Mouse (Mus musculus) CH12.LX (cell line): ENCODE results near the gene Notum. TPM values are rescaled to one million over a fixed set of nuclear protein-coding genes. Genes with fewer than 3 reads are reported as not detected.

Source experiments
- DNase-seq: peaks from one replicate; pipeline ENCODE4 v3.0.0-alpha.2; 2013; ENCODE audit errors: extremely low read depth
- H3K27ac ChIP-seq: 2 replicates; pipeline ENCODE4 v1.5.1; 2012; ENCODE audit warnings: low read depth, mild to moderate bottlenecking, control low read depth, moderate library complexity; ENCODE audit not compliant: insufficient read depth
- H3K27me3 ChIP-seq: replicated peaks from 2 replicates; pipeline ENCODE3; 2012; ENCODE audit warnings: inconsistent platforms
- H3K36me3 ChIP-seq, 2 experiments: replicated peaks in 1 of 2; 2 replicates each; pipeline versions ENCODE3 to v1.6.1; 2012; ENCODE audit warnings: inconsistent platforms in 1 of 2, low read length in 1 of 2, mild to moderate bottlenecking in 1 of 2, mixed read lengths in 1 of 2, moderate library complexity in 1 of 2; ENCODE audit not compliant: control insufficient read depth in 1 of 2, insufficient read depth in 1 of 2
- H3K4me1 ChIP-seq, 2 experiments: 2 replicates each; pipeline ENCODE4 v1.6.1; 2012; ENCODE audit warnings: inconsistent platforms in 1 of 2, moderate library complexity in 1 of 2; ENCODE audit not compliant: insufficient read depth in 2 of 2, control insufficient read depth in 1 of 2
- H3K4me2 ChIP-seq: 2 replicates; pipeline ENCODE4 v1.6.1; 2012; ENCODE audit warnings: low read depth, mild to moderate bottlenecking, control low read depth; ENCODE audit not compliant: poor library complexity, insufficient read depth, severe bottlenecking
- H3K4me3 ChIP-seq, 3 experiments: fragments of 150-350 bp in 1 of 3; sonication (generic) in 1 of 3; replicated peaks in 1 of 3; 2 replicates each; pipeline versions ENCODE3 to v1.5.1; 2011 to 2012; ENCODE audit warnings: low read depth in 2 of 3, low read length in 2 of 3, mild to moderate bottlenecking in 2 of 3, moderate library complexity in 2 of 3, control low read depth in 1 of 3, improper control_type of control experiment in 1 of 3, inconsistent platforms in 1 of 3, mixed read lengths in 1 of 3; ENCODE audit not compliant: poor library complexity in 1 of 3
- H3K79me2 ChIP-seq: replicated peaks from 2 replicates; pipeline ENCODE4 v1.6.1; 2012; ENCODE audit warnings: mild to moderate bottlenecking, moderate library complexity; ENCODE audit not compliant: control insufficient read depth, poor library complexity, insufficient read depth, severe bottlenecking; ENCODE audit errors: extremely low read depth
- H3K9ac ChIP-seq: 2 replicates; pipeline ENCODE4 v1.6.1; 2012; ENCODE audit warnings: low read depth, mild to moderate bottlenecking, control low read depth, moderate library complexity; ENCODE audit not compliant: insufficient read depth
- H3K9me3 ChIP-seq: replicated peaks from 2 replicates; pipeline ENCODE3; 2012; ENCODE audit warnings: low read length, inconsistent platforms, mixed read lengths
- BHLHE40 ChIP-seq: IDR thresholded peaks from 2 replicates; pipeline ENCODE4 v1.6.1; 2011; ENCODE audit warnings: mild to moderate bottlenecking, low read depth, low read length, improper control_type of control experiment
- CHD1 ChIP-seq: IDR thresholded peaks from 2 replicates; pipeline ENCODE4 v1.6.1; 2012; ENCODE audit warnings: low read depth, low read length, improper control_type of control experiment, inconsistent platforms
- CHD2 ChIP-seq: IDR thresholded peaks from 2 replicates; pipeline ENCODE4 v1.6.1; 2011; ENCODE audit warnings: low read length, improper control_type of control experiment
- CTCF ChIP-seq, 2 experiments: IDR thresholded peaks in 1 of 2; conservative IDR thresholded peaks in 1 of 2; 2 replicates each; pipeline ENCODE4 v1.5.1; 2011 to 2012; ENCODE audit warnings: low read depth in 2 of 2, low read length in 2 of 2, improper control_type of control experiment in 1 of 2, inconsistent platforms in 1 of 2, mild to moderate bottlenecking in 1 of 2, moderate library complexity in 1 of 2
- E2F4 ChIP-seq: IDR thresholded peaks from 2 replicates; pipeline ENCODE4 v1.6.1; 2011; ENCODE audit warnings: low read depth, low read length, improper control_type of control experiment; ENCODE audit not compliant: insufficient replicate concordance
- EP300 ChIP-seq: IDR thresholded peaks from 2 replicates; pipeline ENCODE4 v1.6.1; 2011; ENCODE audit warnings: low read length, improper control_type of control experiment
- ETS1 ChIP-seq: conservative IDR thresholded peaks from 2 replicates; pipeline ENCODE4 v1.6.1; 2012; ENCODE audit warnings: low read depth, mild to moderate bottlenecking, inconsistent platforms, low read length, improper control_type of control experiment, moderate library complexity
- HCFC1 ChIP-seq: IDR thresholded peaks from 2 replicates; pipeline ENCODE4 v1.6.1; 2012; ENCODE audit warnings: low read depth, mild to moderate bottlenecking, inconsistent platforms, low read length, improper control_type of control experiment
- JUN ChIP-seq: IDR thresholded peaks from 2 replicates; pipeline ENCODE4 v1.6.1; 2011; ENCODE audit warnings: low read depth, mild to moderate bottlenecking, low read length, improper control_type of control experiment, moderate library complexity; ENCODE audit not compliant: insufficient read depth
- JUND ChIP-seq: conservative IDR thresholded peaks from 2 replicates; pipeline ENCODE4 v1.6.1; 2011; ENCODE audit warnings: low read depth, low read length, improper control_type of control experiment
- KAT2A ChIP-seq: IDR thresholded peaks from 2 replicates; pipeline ENCODE4 v1.6.1; 2012; ENCODE audit warnings: low read length, improper control_type of control experiment, inconsistent platforms; ENCODE audit not compliant: insufficient replicate concordance
- MAFK ChIP-seq: IDR thresholded peaks from 2 replicates; pipeline ENCODE4 v1.6.1; 2011; ENCODE audit warnings: low read length, improper control_type of control experiment; ENCODE audit not compliant: insufficient replicate concordance
- MAX ChIP-seq: IDR thresholded peaks from 2 replicates; pipeline ENCODE4 v1.6.1; 2011; ENCODE audit warnings: low read length, improper control_type of control experiment
- MAZ ChIP-seq: IDR thresholded peaks from 2 replicates; pipeline ENCODE4 v1.6.1; 2012; ENCODE audit warnings: low read depth, mild to moderate bottlenecking, inconsistent platforms, low read length, improper control_type of control experiment, moderate library complexity
- MEF2A ChIP-seq: IDR thresholded peaks from 2 replicates; pipeline ENCODE4 v1.6.1; 2014; ENCODE audit warnings: low read depth, mild to moderate bottlenecking, inconsistent platforms, low read length, improper control_type of control experiment, borderline replicate concordance
- MYC ChIP-seq: IDR thresholded peaks from 2 replicates; pipeline ENCODE4 v1.6.1; 2011; ENCODE audit warnings: low read depth, mild to moderate bottlenecking, improper control_type of control experiment, low read length
- NELFE ChIP-seq: IDR thresholded peaks from 2 replicates; pipeline ENCODE4 v1.6.1; 2011; ENCODE audit warnings: low read depth, low read length, improper control_type of control experiment
- NRF1 ChIP-seq: IDR thresholded peaks from 2 replicates; pipeline ENCODE4 v1.6.1; 2014; ENCODE audit warnings: low read depth, mild to moderate bottlenecking, inconsistent platforms, low read length, improper control_type of control experiment, moderate library complexity
- PAX5 ChIP-seq: IDR thresholded peaks from 2 replicates; pipeline ENCODE4 v1.6.1; 2012; ENCODE audit warnings: low read length, inconsistent platforms, mixed read lengths
- POLR2A ChIP-seq: IDR thresholded peaks from 2 replicates; pipeline ENCODE4 v1.6.1; 2011; ENCODE audit warnings: low read depth, mild to moderate bottlenecking, improper control_type of control experiment, low read length
- POLR2AphosphoS2 ChIP-seq: IDR thresholded peaks from 2 replicates; pipeline ENCODE4 v1.6.1; 2011; ENCODE audit warnings: low read depth, low read length, improper control_type of control experiment
- RCOR1 ChIP-seq: conservative IDR thresholded peaks from 2 replicates; pipeline ENCODE4 v1.6.1; 2012; ENCODE audit warnings: low read depth, mild to moderate bottlenecking, inconsistent platforms, low read length, improper control_type of control experiment
- SIN3A ChIP-seq: IDR thresholded peaks from 2 replicates; pipeline ENCODE4 v1.6.1; 2012; ENCODE audit warnings: low read length, improper control_type of control experiment, inconsistent platforms
- SMC3 ChIP-seq: IDR thresholded peaks from 2 replicates; pipeline ENCODE4 v1.6.1; 2011; ENCODE audit warnings: low read depth, low read length, improper control_type of control experiment
- TBP ChIP-seq: conservative IDR thresholded peaks from 2 replicates; pipeline ENCODE4 v1.6.1; 2011; ENCODE audit warnings: low read depth, low read length, improper control_type of control experiment
- TCF12 ChIP-seq: IDR thresholded peaks from 2 replicates; pipeline ENCODE4 v1.6.1; 2014; ENCODE audit warnings: low read depth, mild to moderate bottlenecking, inconsistent platforms, low read length, improper control_type of control experiment
- UBTF ChIP-seq: IDR thresholded peaks from 2 replicates; pipeline ENCODE4 v1.6.1; 2012; ENCODE audit warnings: low read depth, mild to moderate bottlenecking, inconsistent platforms, low read length, improper control_type of control experiment, moderate library complexity
- USF1 ChIP-seq: IDR thresholded peaks from 2 replicates; pipeline ENCODE4 v1.6.1; 2014; ENCODE audit warnings: low read depth, mild to moderate bottlenecking, inconsistent platforms, low read length, improper control_type of control experiment
- USF2 ChIP-seq: conservative IDR thresholded peaks from 2 replicates; pipeline ENCODE4 v1.6.1; 2011; ENCODE audit warnings: low read depth, low read length, improper control_type of control experiment
- ZC3H11A ChIP-seq: IDR thresholded peaks from 2 replicates; pipeline ENCODE4 v1.6.1; 2012; ENCODE audit warnings: low read depth, mild to moderate bottlenecking, inconsistent platforms, low read length, improper control_type of control experiment
- ZKSCAN1 ChIP-seq: IDR thresholded peaks from 2 replicates; pipeline ENCODE4 v1.6.1; 2012; ENCODE audit warnings: low read depth, inconsistent platforms, low read length, improper control_type of control experiment, borderline replicate concordance
- ZMIZ1 ChIP-seq: IDR thresholded peaks from 2 replicates; pipeline ENCODE4 v1.6.1; 2012; ENCODE audit warnings: low read depth, mild to moderate bottlenecking, inconsistent platforms, low read length, improper control_type of control experiment
- dilution Hi-C: fragments of 300-500 bp; cut with MboI; formaldehyde crosslinking; loops from 2 replicates; pipeline ENCODE4 v1.14.3; 2020; ENCODE audit warnings: low sequenced_read_pairs; ENCODE audit not compliant: extremely low pct_unique_long_range_greater_than_20kb, extremely low pct_ligation_motif_present
- in situ Hi-C: fragments of 300-500 bp; cut with MboI; formaldehyde crosslinking; loops from 3 replicates; pipeline ENCODE4 v1.14.3; 2019; ENCODE audit warnings: low sequenced_read_pairs, low pct_ligation_motif_present, low pct_unique_long_range_greater_than_20kb, mixed read lengths
- polyA plus RNA-seq: library from polyadenylated mRNA; unstranded; fragments of >175 nt; gene quantifications from 2 replicates; pipeline ENCODE4 v1.2.1, GENCODE M21; 2012; ENCODE audit warnings: low read depth; ENCODE audit not compliant: insufficient read length
- total RNA-seq, 2 experiments: library from RNA; depleted of rRNA; stranded (reverse); fragments of 300-350 nt in 1 of 2; fragments of >200 nt in 1 of 2; gene quantifications; 2 replicates each; pipeline ENCODE4 v1.2.3; 2012 to 2014

The Notum gene
- total and polyA plus RNA-seq, 3 experiments: not detected

GRCm38 (mm10) chr11:120651872-120652271, 9.1 kb downstream of the Notum start:
- H3K4me3 ChIP-seq: no peak overlapping the region
- 0 out of 2 replicates have a peak, but pooled peaks have one; percentile 22 for TF ChIP-seq MYC
- TF ChIP-seq KAT2A: no peak
- peak; percentile 31 to 63; a peak in 3 of 4 replicates for TF ChIP-seq CTCF (conservative IDR thresholded peaks at IDR 0.05 in 1 of 2, IDR thresholded peaks at IDR 0.05 in 1 of 2; ENCODE audit: low read depth in 2 of 2, low read length in 2 of 2)
- peak; percentile 49 for TF ChIP-seq SMC3
- no peak for TF ChIP-seq USF1
- H3K9ac ChIP-seq: no peak overlapping the region
- H3K9me3 ChIP-seq: no peaks in the 10 kb centered on the region
- no peak for DNase-seq
- dilution Hi-C loops (no loop called here), in situ Hi-C loops (no loop called here)
- no peak overlapping the region for H3K27ac ChIP-seq
- H3K4me2 ChIP-seq: no peak overlapping the region
- H3K36me3 ChIP-seq: no peaks in the 10 kb centered on the region
- peaks cover 28% of the 10 kb centered on the region for H3K27me3 ChIP-seq
- H3K4me1 ChIP-seq: peaks cover 11 to 22% of the 10 kb centered on the region in 2 experiments
- no peaks in the 10 kb centered on the region for H3K79me2 ChIP-seq

DNA sequence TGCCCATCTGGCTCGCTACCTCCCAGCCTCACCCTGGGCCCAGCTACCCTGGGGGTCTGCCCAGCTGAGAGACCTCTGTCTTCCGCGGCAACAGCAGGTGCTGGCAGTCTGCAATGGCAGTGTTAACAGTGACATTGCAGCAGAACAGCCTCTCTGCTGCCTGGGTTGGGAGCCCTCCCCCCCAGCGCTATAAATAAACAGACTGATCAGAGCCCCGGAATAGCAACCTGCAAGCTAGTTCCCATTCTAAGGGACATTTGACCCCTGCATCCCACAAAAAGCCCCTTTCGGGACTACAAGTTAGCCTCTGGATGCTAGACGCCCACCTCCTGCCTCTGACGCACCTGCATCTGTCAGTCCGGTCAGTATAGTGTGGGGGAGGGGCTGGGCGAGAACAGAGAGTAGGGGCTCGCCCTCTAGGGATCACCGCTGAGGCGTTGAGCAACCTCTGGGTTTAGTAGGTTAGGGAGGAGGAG, 12.9 kb downstream of the Notum start, which contains the start of gene Myadml2:
TSS of gene Myadml2 (minus strand) at position 158 of the 476 bp plus-strand sequence.
- peaks cover 12 to 31% of the 10 kb centered on the region in 2 experiments for H3K4me1 ChIP-seq
- in situ Hi-C loops: no loop called here
- H3K4me3 ChIP-seq: peak within 1 kb of the TSS; percentile 35 to 46 (median 40)
- dilution Hi-C loops: no loop called here
- peak; percentile 85 for DNase-seq
- H3K9ac ChIP-seq: no peak within 1 kb of the TSS
- H3K36me3 ChIP-seq: no peaks in the 10 kb centered on the region
- peak within 1 kb of the TSS; percentile 18; the same call in 1 of the 2 replicates for H3K27ac ChIP-seq
- peaks cover 3% of the 10 kb centered on the region for H3K27me3 ChIP-seq
- peak within 1 kb of the TSS; percentile 74 for H3K4me2 ChIP-seq
- no peaks in the 10 kb centered on the region for H3K9me3 ChIP-seq
- no peaks in the 10 kb centered on the region for H3K79me2 ChIP-seq
- TF ChIP-seq MYC (no peak), CHD1 (no peak), E2F4 (no peak), ETS1 (peak; percentile 61; the same call in 1 of the 2 replicates), EP300 (peak; percentile 41; the same call in 1 of the 2 replicates), MEF2A (peak; percentile 95), CTCF (conservative IDR thresholded peaks at IDR 0.05 in 1 of 2, IDR thresholded peaks at IDR 0.05 in 1 of 2; ENCODE audit: low read depth in 2 of 2, low read length in 2 of 2) (peak in 1 of 2 experiments; percentile 42; a peak in 2 of 4 replicates), SIN3A (no peak), HCFC1 (peak; percentile 32; the same call in 1 of the 2 replicates), ZC3H11A (no peak), UBTF (no peak), ZMIZ1 (no peak), TBP (no peak), USF1 (no peak), JUN (no peak), MAFK (no peak), JUND (0 out of 2 replicates have a peak, but pooled peaks have one; percentile 8), NELFE (no peak), POLR2A (no peak), NRF1 (no peak), USF2 (no peak), CHD2 (peak; percentile 93), MAX (no peak), KAT2A (no peak), ZKSCAN1 (no peak), MAZ (peak; percentile 79; the same call in 1 of the 2 replicates), PAX5 (no peak), POLR2AphosphoS2 (no peak), BHLHE40 (peak; percentile 45; the same call in 1 of the 2 replicates), SMC3 (no peak), TCF12 (peak; percentile 75), RCOR1 (peak; percentile 46; the same call in 1 of the 2 replicates)
